Mouse (Mus musculus) myocyte (in vitro differentiated cells): ENCODE data around the gene Mroh2a. TPM values are rescaled to one million over a fixed set of nuclear protein-coding genes. Genes with fewer than 3 reads are reported as not detected.

Source experiments
- H3K27me3 ChIP-seq: one replicate; pipeline ENCODE4 v1.6.1; 2011; ENCODE audit not compliant: control insufficient read depth, insufficient read depth, insufficient read length
- H3K36me3 ChIP-seq: one replicate; pipeline ENCODE4 v1.6.1; 2011; ENCODE audit not compliant: control insufficient read depth, insufficient read depth
- H3K4me2 ChIP-seq: one replicate; pipeline ENCODE4 v1.6.1; 2011; ENCODE audit warnings: low read depth, control low read depth
- H3K4me3 ChIP-seq: one replicate; pipeline ENCODE4 v1.5.1; 2011; ENCODE audit warnings: mild to moderate bottlenecking, control low read depth, moderate library complexity
- H3K79me2 ChIP-seq: one replicate; pipeline ENCODE4 v1.6.1; 2011; ENCODE audit not compliant: control insufficient read depth, insufficient read depth
- H3ac ChIP-seq: one replicate; pipeline ENCODE4 v1.6.1; 2011; ENCODE audit not compliant: control insufficient read depth, insufficient read length
- CEBPB ChIP-seq: IDR thresholded peaks from 2 replicates; pipeline ENCODE4 v1.6.1; 2011; ENCODE audit warnings: mild to moderate bottlenecking, moderate library complexity; ENCODE audit not compliant: poor library complexity, insufficient read depth, severe bottlenecking
- E2F4 ChIP-seq: IDR thresholded peaks from one replicate; pipeline ENCODE4 v1.6.1; 2011; ENCODE audit warnings: mild to moderate bottlenecking, control low read depth, moderate library complexity; ENCODE audit not compliant: insufficient read depth
- MAX ChIP-seq: IDR thresholded peaks from one replicate; pipeline ENCODE4 v1.6.1; 2011; ENCODE audit warnings: low read depth, mild to moderate bottlenecking, control low read depth
- MYOD1 ChIP-seq, 3 experiments: IDR thresholded peaks; one replicate each; pipeline ENCODE4 v1.6.1; 2011; ENCODE audit warnings: control low read depth in 2 of 3, low read depth in 2 of 3, mild to moderate bottlenecking in 2 of 3, moderate library complexity in 1 of 3; ENCODE audit not compliant: insufficient read length in 2 of 3, control insufficient read depth in 1 of 3
- MYOG ChIP-seq, 3 experiments: IDR thresholded peaks; one replicate each; pipeline ENCODE4 v1.6.1; 2011; ENCODE audit warnings: control low read depth in 2 of 3, low read depth in 2 of 3, mild to moderate bottlenecking in 2 of 3; ENCODE audit not compliant: insufficient read length in 2 of 3, control insufficient read depth in 1 of 3, insufficient read depth in 1 of 3
- POLR2A ChIP-seq: IDR thresholded peaks from one replicate; pipeline ENCODE4 v1.6.1; 2011; ENCODE audit warnings: low read depth, mild to moderate bottlenecking, control low read depth, moderate library complexity; ENCODE audit not compliant: insufficient read length
- POLR2AphosphoS2 ChIP-seq: IDR thresholded peaks from one replicate; pipeline ENCODE4 v1.6.1; 2011; ENCODE audit warnings: low read depth, control low read depth; ENCODE audit not compliant: insufficient read length
- REST ChIP-seq: IDR thresholded peaks from one replicate; pipeline ENCODE4 v1.6.1; 2011; ENCODE audit warnings: mild to moderate bottlenecking, control low read depth, moderate library complexity; ENCODE audit not compliant: insufficient read depth, insufficient read length
- SRF ChIP-seq: IDR thresholded peaks from one replicate; pipeline ENCODE4 v1.6.1; 2011; ENCODE audit warnings: low read depth; ENCODE audit not compliant: control insufficient read depth, insufficient read length
- TCF12 ChIP-seq: IDR thresholded peaks from one replicate; pipeline ENCODE4 v1.6.1; 2011; ENCODE audit warnings: mild to moderate bottlenecking, control low read depth; ENCODE audit not compliant: poor library complexity, insufficient read depth, severe bottlenecking
- TCF3 ChIP-seq: IDR thresholded peaks from one replicate; pipeline ENCODE4 v1.6.1; 2011; ENCODE audit warnings: low read depth, control low read depth; ENCODE audit not compliant: insufficient read length
- USF1 ChIP-seq: IDR thresholded peaks from one replicate; pipeline ENCODE4 v1.6.1; 2011; ENCODE audit warnings: low read depth, mild to moderate bottlenecking, control low read depth, moderate library complexity
- polyA plus RNA-seq: library from polyadenylated mRNA; unstranded; fragments of >200 nt; fragmentation: generic; extraction: Trizol; gene quantifications from one replicate; pipeline ENCODE4 v1.2.1, GENCODE M21; 2012; ENCODE audit warnings: missing spikeins

Mroh2a gene
- polyA plus RNA-seq, 1 experiment, result 1.4 TPM

DNA sequence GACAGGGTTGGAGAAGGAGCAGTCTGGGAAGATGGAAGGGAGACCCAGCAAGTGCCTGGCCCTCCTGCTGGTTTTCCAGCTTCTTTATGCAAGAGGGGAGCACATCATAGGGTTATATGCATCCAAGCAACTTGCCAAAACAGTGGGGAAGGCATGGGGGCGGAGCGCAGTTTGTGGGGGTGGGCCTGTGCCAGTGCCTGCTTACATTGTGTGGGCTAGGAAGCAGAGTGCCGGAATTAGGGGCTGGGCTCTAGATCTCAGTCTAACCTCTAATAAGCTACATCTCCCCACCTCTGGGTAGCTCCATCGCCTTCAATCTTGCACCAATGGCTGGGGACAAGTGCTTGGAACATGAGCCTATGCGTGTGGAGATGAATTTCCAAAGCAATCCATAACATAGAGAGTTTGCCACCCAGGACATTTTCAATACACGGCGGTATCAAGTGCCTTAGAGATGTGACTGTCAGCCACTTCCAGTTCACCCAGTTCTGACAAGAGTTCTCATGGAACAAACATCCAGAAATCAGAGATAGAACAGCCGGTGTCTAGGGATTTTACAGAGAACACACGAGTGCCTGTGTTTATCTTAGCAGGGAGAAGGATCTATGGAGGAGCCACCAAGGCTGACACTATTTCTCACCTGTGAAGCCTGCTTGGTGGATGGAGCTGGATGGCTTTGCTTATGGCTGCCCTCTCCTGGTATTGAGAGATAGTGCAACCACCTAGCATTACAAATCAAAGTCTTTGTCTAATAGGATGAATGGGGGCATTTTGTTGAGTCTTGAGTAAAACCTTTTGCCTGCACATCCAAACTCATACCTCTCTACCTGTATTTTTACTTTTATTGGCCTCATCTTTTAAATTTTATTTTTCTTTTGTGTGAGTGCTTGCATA, 74.6 kb downstream of the Mroh2a start:
- Histone ChIP-seq H3ac (no peak overlapping the region), H3K4me3 (no peak overlapping the region), H3K36me3 (no peaks in the 10 kb centered on the region), H3K79me2 (no peaks in the 10 kb centered on the region), H3K27me3 (no peaks in the 10 kb centered on the region), H3K4me2 (no peak overlapping the region)
- TF ChIP-seq REST, result no peak
- no peak for TF ChIP-seq USF1
- TF ChIP-seq TCF3, result no peak
- TF ChIP-seq E2F4, result no peak
- TF ChIP-seq POLR2A, result no peak
- no peak for TF ChIP-seq MYOG (IDR thresholded peaks at IDR 0.05; ENCODE audit: control insufficient read depth in 1 of 3, insufficient read depth in 1 of 3, insufficient read length in 2 of 3, low read depth in 2 of 3)
- TF ChIP-seq POLR2AphosphoS2, result no peak
- no peak for TF ChIP-seq CEBPB

DNA sequence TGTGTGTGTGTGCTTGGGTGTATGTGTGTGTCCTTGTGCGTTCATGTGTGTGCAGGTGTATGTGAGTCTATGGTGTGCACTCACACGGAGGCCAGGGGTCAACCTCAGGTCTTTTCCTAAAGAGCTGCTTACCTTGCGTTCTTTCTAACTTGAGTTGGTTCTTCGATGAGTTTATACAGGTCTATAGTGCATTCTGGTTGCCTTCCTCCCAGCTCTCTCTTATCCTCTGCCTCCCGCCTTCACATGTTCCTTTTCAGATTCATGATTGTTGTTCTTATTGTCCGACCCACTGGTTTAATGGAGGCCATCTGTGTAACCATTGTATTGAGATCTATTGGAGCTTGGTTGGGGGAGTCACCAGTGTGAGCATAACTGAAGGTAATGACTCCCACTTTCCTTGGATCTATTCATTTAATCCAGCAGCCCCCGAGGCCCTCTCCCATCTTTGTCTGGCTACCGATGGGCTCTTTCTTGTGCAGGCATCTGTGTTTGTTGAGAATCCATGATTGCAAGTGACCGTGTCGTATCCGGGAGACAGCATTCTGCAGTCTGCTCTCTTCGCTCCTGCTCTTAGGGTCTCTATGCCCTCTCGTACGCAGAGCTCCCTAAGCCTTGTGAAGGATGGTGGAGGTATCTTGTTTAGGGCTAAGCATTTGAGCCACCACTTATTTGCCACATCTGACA, 75.4 kb downstream of the Mroh2a start:
- H3K79me2 ChIP-seq, result no peaks in the 10 kb centered on the region
- TF ChIP-seq TCF12 (no peak), CEBPB (no peak), MAX (no peak), MYOD1 (IDR thresholded peaks at IDR 0.05; ENCODE audit: control insufficient read depth in 1 of 3, insufficient read length in 2 of 3, low read depth in 2 of 3) (no peak), E2F4 (no peak), USF1 (no peak)
- H3K4me2 ChIP-seq, result no peak overlapping the region
- H3ac ChIP-seq, result no peak overlapping the region
- peaks cover under 1% of the 10 kb centered on the region for H3K27me3 ChIP-seq
- H3K36me3 ChIP-seq, result no peaks in the 10 kb centered on the region
- no peak overlapping the region for H3K4me3 ChIP-seq

DNA sequence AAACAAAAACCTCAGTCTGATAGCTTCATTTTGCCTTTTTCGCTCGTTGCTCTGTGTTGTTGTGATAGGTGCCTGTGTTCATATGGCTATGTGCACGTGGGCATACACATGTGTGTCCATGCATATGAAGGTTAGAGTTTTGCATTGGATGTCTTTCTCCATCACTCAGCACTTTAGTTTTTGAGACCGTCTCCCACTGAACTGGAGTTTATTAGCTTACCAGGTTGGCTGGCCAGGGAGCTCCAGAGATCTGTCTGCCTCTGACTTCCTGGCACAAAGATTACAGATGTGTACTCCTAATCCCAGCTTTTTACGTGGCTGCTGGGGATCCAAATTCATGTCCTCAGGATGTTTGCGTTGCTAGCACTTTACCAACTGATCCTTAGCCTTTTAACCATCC, 77.0 kb downstream of the Mroh2a start:
- Histone ChIP-seq H3K4me2 (no peak overlapping the region), H3ac (no peak overlapping the region), H3K27me3 (peaks cover 3% of the 10 kb centered on the region), H3K36me3 (no peaks in the 10 kb centered on the region), H3K79me2 (no peaks in the 10 kb centered on the region), H3K4me3 (no peak overlapping the region)
- TF ChIP-seq E2F4 (no peak), MYOG (IDR thresholded peaks at IDR 0.05; ENCODE audit: control insufficient read depth in 1 of 3, insufficient read depth in 1 of 3, insufficient read length in 2 of 3, low read depth in 2 of 3) (no peak), MYOD1 (IDR thresholded peaks at IDR 0.05; ENCODE audit: control insufficient read depth in 1 of 3, insufficient read length in 2 of 3, low read depth in 2 of 3) (no peak), MAX (no peak), TCF3 (no peak), USF1 (no peak)

DNA sequence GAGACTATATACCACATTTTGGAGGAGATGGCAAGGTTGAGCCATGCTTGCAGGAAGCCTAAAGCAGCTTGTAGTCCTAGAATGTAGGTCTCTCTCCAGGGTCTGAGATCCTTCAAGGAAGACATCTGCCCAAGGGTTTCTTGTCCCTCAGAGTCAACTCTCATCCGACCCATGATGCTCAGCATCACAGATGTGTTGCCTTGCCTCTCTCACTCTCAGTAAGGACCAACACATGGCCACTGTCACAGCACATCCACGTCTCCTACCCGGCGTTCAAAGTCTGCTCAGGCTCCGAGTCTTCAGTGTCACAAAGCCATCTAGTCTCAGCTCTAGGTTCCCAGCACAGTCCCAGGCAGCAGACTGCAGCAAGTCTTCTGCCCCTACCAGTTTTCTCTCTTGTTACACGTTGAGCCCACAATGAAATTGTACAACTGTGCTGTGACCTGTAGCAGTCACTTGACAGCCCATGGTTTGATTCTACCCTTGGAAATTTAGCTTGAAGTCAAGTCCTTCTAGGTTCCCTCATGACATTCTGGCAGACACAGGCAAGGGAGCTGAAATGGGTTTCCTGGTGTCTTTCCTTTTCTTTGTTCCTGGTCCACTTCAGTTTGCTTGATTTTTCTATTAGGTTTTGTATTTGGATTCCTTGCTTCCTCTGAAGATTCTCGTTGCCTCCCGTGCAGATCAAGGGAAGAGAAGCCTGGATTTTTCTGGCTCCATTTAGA, 77.6 kb downstream of the Mroh2a start:
- H3K27me3 ChIP-seq, result peaks cover 3% of the 10 kb centered on the region
- H3K36me3 ChIP-seq, result no peaks in the 10 kb centered on the region
- H3K79me2 ChIP-seq, result no peaks in the 10 kb centered on the region
- H3K4me3 ChIP-seq, result no peak overlapping the region
- H3ac ChIP-seq, result no peak overlapping the region
- H3K4me2 ChIP-seq, result no peak overlapping the region
- TF ChIP-seq TCF3 (no peak), E2F4 (no peak), SRF (no peak), TCF12 (no peak), CEBPB (no peak), USF1 (no peak), REST (no peak), MAX (no peak), MYOG (IDR thresholded peaks at IDR 0.05; ENCODE audit: control insufficient read depth in 1 of 3, insufficient read depth in 1 of 3, insufficient read length in 2 of 3, low read depth in 2 of 3) (no peak)
